Mouse (Mus musculus) bone marrow macrophage, adult 2 months (primary cell): ENCODE data around the gene Tspan4.

Experiments used
- CTCF ChIP-seq: IDR thresholded peaks from 2 replicates; pipeline ENCODE4 v1.5.1; 2012; ENCODE audit warnings: low read depth, mild to moderate bottlenecking, low read length, moderate library complexity
- POLR2A ChIP-seq: IDR thresholded peaks from 2 replicates; pipeline ENCODE4 v1.6.1; 2012; ENCODE audit warnings: mild to moderate bottlenecking, low read depth, low read length, borderline replicate concordance

GRCm38 (mm10) chr7:141426948-141427730 lies 47.9 kb upstream of the Tspan4 start:
- TF ChIP-seq CTCF (no peak), POLR2A (no peak)
